Comparison of ENCODE assay signal across 8 mouse cellular contexts in genomic region chr17:23740136-23740584, GRCm38 (mm10). TPM values are rescaled to one million over a fixed set of nuclear protein-coding genes. Genes with fewer than 3 reads are reported as not detected.
DNase-seq lines count a peak whose midpoint lies in the region; ATAC-seq lines count a peak whose summit lies in the region.

No protein-coding gene starts in this region.

- peaks cover 31% of the 10 kb centered on the region for H3K4me1 ChIP-seq in intestine, embryonic 14.5 days (replicated peaks; ENCODE audit: control insufficient read depth, insufficient read depth, low read length)

- peak; percentile 90 for DNase-seq in adrenal gland, adult 8-10 months
- DNase-seq in embryo, embryonic 11 days = peak; percentile 93
- DNase-seq in gastrocnemius, postnatal 25 days = peak; percentile 90
- DNase-seq in intestine, embryonic 14.5 days (ENCODE audit: low spot score) = no peak
- DNase-seq in left cerebral cortex, postnatal 14 days (ENCODE audit: low spot score in 2 of 2) = peak; percentile 92 to 94
- DNase-seq in right cerebral cortex, postnatal 25 days = peak; percentile 94
- DNase-seq in yolk sac, embryonic 10.5 days (ENCODE audit: low spot score) = peak; percentile 88

- peak overlapping the region; percentile 51 for H3K4me3 ChIP-seq in intestine, embryonic 14.5 days (ENCODE audit: low read depth, low read length)

- intact Hi-C loops in left cerebral cortex, postnatal 14 days (cut with DNase I) = no loop called here

- under 1% methylated on average over 45 of the region's 46 CpGs for WGBS in intestine, embryonic 14.5 days

- no peak overlapping the region for H3K27ac ChIP-seq in intestine, embryonic 14.5 days (ENCODE audit: low read depth)

- ATAC-seq in intestine, embryonic 14.5 days (replicated peaks; ENCODE audit: low FRiP score, low TSS enrichment, low read depth) = peak; percentile 71
- ATAC-seq in megakaryocyte-erythroid progenitor cell, adult 5-6 weeks (replicated peaks; ENCODE audit: low FRiP score, low TSS enrichment, poor library complexity, severe bottlenecking) = peak; percentile 79

- H3K4me2 ChIP-seq in intestine, embryonic 14.5 days (ENCODE audit: low read length) = peak overlapping the region; percentile 83

- peak overlapping the region; percentile 44 for H3K9ac ChIP-seq in intestine, embryonic 14.5 days (ENCODE audit: low read length)

- H3K27me3 ChIP-seq in intestine, embryonic 14.5 days (replicated peaks; ENCODE audit: control insufficient read depth, insufficient read depth, low read length) = peaks cover 54% of the 10 kb centered on the region

- 0 out of 2 replicates have a peak, but pooled peaks cover 18% of the 10 kb centered on the region for H3K36me3 ChIP-seq in intestine, embryonic 14.5 days (ENCODE audit: control insufficient read depth, insufficient read depth, low read length)

- no peaks in the 10 kb centered on the region for H3K9me3 ChIP-seq in intestine, embryonic 14.5 days (ENCODE audit: control insufficient read depth, low read length)

RNA-seq across cellular contexts. Expression of gene Paqr4, which starts 0.5 kb away (rescaled TPM):
- total RNA-seq in adrenal gland, adult 8-10 months (2022) = 10 to 100 TPM in 3 of 4 experiments, 1 to 10 TPM in 1; 7.7 to 17.9 (median 12.0) TPM
- total RNA-seq in gastrocnemius, postnatal 25 days (2021) = 1 to 10 TPM; 4.4 to 5.2 TPM
- 18.4 and 18.6 TPM in 2 replicates for polyA plus RNA-seq in intestine, embryonic 14.5 days (2014; fragmentation: Nextera tagmentation; extraction: Ambion mirVana)
- 10 to 100 TPM; 54.2 to 56.8 TPM for total RNA-seq in left cerebral cortex, postnatal 14 days (2021)
- total RNA-seq in megakaryocyte-erythroid progenitor cell, adult 5-6 weeks (2014; fragmentation: Nextera tagmentation) = 7.2 and 13.3 TPM in 2 replicates
- 6.2 and 11.6 TPM in 2 replicates for total RNA-seq in megakaryocyte-erythroid progenitor cell, adult 5-6 weeks (2017)

RNA-seq across cellular contexts. Expression of gene Kremen2, which starts 5.5 kb away (rescaled TPM):
- total RNA-seq in adrenal gland, adult 8-10 months (2022) = under 1 TPM in 3 of 4 experiments, not detected in 1; 0.17 to 0.30 (median 0.26) TPM
- not detected for total RNA-seq in gastrocnemius, postnatal 25 days (2021)
- 0.16 and 0.19 TPM in 2 replicates for polyA plus RNA-seq in intestine, embryonic 14.5 days (2014; fragmentation: Nextera tagmentation; extraction: Ambion mirVana)
- total RNA-seq in left cerebral cortex, postnatal 14 days (2021) = under 1 TPM; 0.40 to 0.48 TPM
- total RNA-seq in megakaryocyte-erythroid progenitor cell, adult 5-6 weeks (2014; fragmentation: Nextera tagmentation) = 0.52 TPM in 1 of 2 replicates, not detected in the other
- total RNA-seq in megakaryocyte-erythroid progenitor cell, adult 5-6 weeks (2017) = not detected in 2 replicates

RNA-seq across cellular contexts. Expression of gene Pkmyt1, which starts 14.0 kb away (rescaled TPM):
- total RNA-seq in adrenal gland, adult 8-10 months (2022) = 1 to 10 TPM; 1.7 to 6.2 (median 3.6) TPM
- total RNA-seq in gastrocnemius, postnatal 25 days (2021) = under 1 TPM; 0.67 to 0.83 TPM
- 53.6 and 57.9 TPM in 2 replicates for polyA plus RNA-seq in intestine, embryonic 14.5 days (2014; fragmentation: Nextera tagmentation; extraction: Ambion mirVana)
- 1 to 10 TPM; 3.3 to 5.7 TPM for total RNA-seq in left cerebral cortex, postnatal 14 days (2021)
- 40.3 and 43.8 TPM in 2 replicates for total RNA-seq in megakaryocyte-erythroid progenitor cell, adult 5-6 weeks (2014; fragmentation: Nextera tagmentation)
- 8.1 and 10.6 TPM in 2 replicates for total RNA-seq in megakaryocyte-erythroid progenitor cell, adult 5-6 weeks (2017)

RNA-seq across cellular contexts. Expression of gene 1520401A03Rik, which starts 17.6 kb away (rescaled TPM):
- 10 to 100 TPM in 3 of 4 experiments, 1 to 10 TPM in 1; 2.4 to 62.8 (median 19.6) TPM for total RNA-seq in adrenal gland, adult 8-10 months (2022)
- total RNA-seq in gastrocnemius, postnatal 25 days (2021) = not detected
- polyA plus RNA-seq in intestine, embryonic 14.5 days (2014; fragmentation: Nextera tagmentation; extraction: Ambion mirVana) = 0.04 TPM in 1 of 2 replicates, not detected in the other
- total RNA-seq in left cerebral cortex, postnatal 14 days (2021) = under 1 TPM in 1 of 2 experiments, not detected in 1; 0.37 TPM
- not detected in 2 replicates for total RNA-seq in megakaryocyte-erythroid progenitor cell, adult 5-6 weeks (2014; fragmentation: Nextera tagmentation)
- total RNA-seq in megakaryocyte-erythroid progenitor cell, adult 5-6 weeks (2017) = not detected in 2 replicates

RNA-seq across cellular contexts. Expression of gene Flywch1, which starts 31.2 kb away (rescaled TPM):
- 100 to 1,000 TPM in 2 of 4 experiments, 10 to 100 TPM in 2; 82.9 to 115 (median 102) TPM for total RNA-seq in adrenal gland, adult 8-10 months (2022)
- 10 to 100 TPM; 33.5 to 34.0 TPM for total RNA-seq in gastrocnemius, postnatal 25 days (2021)
- 58.6 and 69.4 TPM in 2 replicates for polyA plus RNA-seq in intestine, embryonic 14.5 days (2014; fragmentation: Nextera tagmentation; extraction: Ambion mirVana)
- total RNA-seq in left cerebral cortex, postnatal 14 days (2021) = 100 to 1,000 TPM; 173 to 185 TPM
- total RNA-seq in megakaryocyte-erythroid progenitor cell, adult 5-6 weeks (2014; fragmentation: Nextera tagmentation) = 7.6 and 11.7 TPM in 2 replicates
- total RNA-seq in megakaryocyte-erythroid progenitor cell, adult 5-6 weeks (2017) = 12.5 and 15.4 TPM in 2 replicates
